Mouse (Mus musculus): ENCODE measurements around the gene P3h1.

GRCm38 (mm10) chr4:119257083-119257482, 24.4 kb downstream of the P3h1 start:
- TF ChIP-seq POLR2A (IDR thresholded peaks at IDR 0.05; ENCODE audit: low read depth, low read length) = no peak
- TF ChIP-seq CTCF (conservative IDR thresholded peaks at IDR 0.05; ENCODE audit: insufficient read depth, insufficient read length, low read depth, low read length) = no peak
